Mouse (Mus musculus) limb, embryonic 14.5 days (tissue): ENCODE results near the gene Blcap. TPM values are rescaled to one million over a fixed set of nuclear protein-coding genes. Genes with fewer than 3 reads are reported as not detected.
A peak's percentile ranks its signal among the peaks of the same experiment; 100 is the strongest.

Source experiments
- ATAC-seq: fragments of 200-750 bp; cut with Nextera tagmentation; 2 replicates; pipeline ENCODE4 v1.8.0; 2017; ENCODE audit warnings: low read depth, moderate number of reproducible peaks, moderate TSS enrichment; ENCODE audit not compliant: low FRiP score
- DNase-seq: peaks from one replicate; pipeline ENCODE4 v3.0.0-alpha.2; 2015; ENCODE audit warnings: low spot score
- H3K27ac ChIP-seq: fragments of 300-500 bp; sonication (generic); replicated peaks from 2 replicates; pipeline ENCODE4 v1.5.1; 2014; ENCODE audit warnings: low read depth, mild to moderate bottlenecking, low read length, moderate library complexity, mixed read lengths
- H3K27me3 ChIP-seq: fragments of 300-500 bp; sonication (generic); 2 replicates; pipeline ENCODE4 v1.6.1; 2014; ENCODE audit warnings: low read length, mixed read lengths; ENCODE audit not compliant: control insufficient read depth, insufficient read depth
- H3K36me3 ChIP-seq: fragments of 300-500 bp; sonication (generic); 2 replicates; pipeline ENCODE4 v1.6.1; 2014; ENCODE audit warnings: mild to moderate bottlenecking, low read length, moderate library complexity, mixed read lengths; ENCODE audit not compliant: control insufficient read depth, insufficient read depth
- H3K4me1 ChIP-seq: fragments of 300-500 bp; sonication (generic); 2 replicates; pipeline ENCODE4 v1.6.1; 2014; ENCODE audit warnings: antibody characterized with exemption, low read length, mixed read lengths; ENCODE audit not compliant: control insufficient read depth, insufficient read depth
- H3K4me2 ChIP-seq: fragments of 300-500 bp; sonication (generic); replicated peaks from 2 replicates; pipeline ENCODE4 v1.6.1; 2014; ENCODE audit warnings: low read depth, mild to moderate bottlenecking, low read length, moderate library complexity; ENCODE audit not compliant: severe bottlenecking
- H3K4me3 ChIP-seq: fragments of 300-500 bp; sonication (generic); replicated peaks from 2 replicates; pipeline ENCODE4 v1.5.1; 2014; ENCODE audit warnings: low read length
- H3K9ac ChIP-seq: fragments of 300-500 bp; sonication (generic); 2 replicates; pipeline ENCODE4 v1.6.1; 2014; ENCODE audit warnings: mild to moderate bottlenecking, low read depth, low read length, moderate library complexity; ENCODE audit not compliant: severe bottlenecking
- H3K9me3 ChIP-seq: fragments of 300-500 bp; sonication (generic); 2 replicates; pipeline ENCODE4 v1.6.1; 2016; ENCODE audit warnings: low read length; ENCODE audit not compliant: control insufficient read depth
- POLR2A ChIP-seq: fragments of 200-500 bp; IDR thresholded peaks from 2 replicates; pipeline ENCODE4 v1.8.0; 2012; ENCODE audit warnings: inconsistent platforms, mild to moderate bottlenecking, moderate library complexity, borderline replicate concordance; ENCODE audit not compliant: insufficient read depth, insufficient read length; ENCODE audit errors: extremely low read depth
- WGBS: fragments of 180-500 bp; shearing (Covaris S2); extraction: QIAGEN DNeasy Blood & Tissue Kit; methylation state at CpG from one replicate; pipeline ENCODE4 v1.1.7; 2014; 5-methylcytosine and 5-hydroxymethylcytosine counted together
- polyA plus RNA-seq, 2 experiments: library from polyadenylated mRNA; depleted of rRNA in 1 of 2; stranded (reverse) in 1 of 2; unstranded in 1 of 2; fragments of >200 nt; fragmentation: Nextera tagmentation in 1 of 2; extraction: Ambion mirVana in 1 of 2; gene quantifications; 2 replicates each; pipeline versions ENCODE4 v1.2.1 to v1.2.3; 2012 to 2014

Gene Blcap
- polyA plus RNA-seq, 2 experiments, result 60.3 to 65.4 TPM

DNA sequence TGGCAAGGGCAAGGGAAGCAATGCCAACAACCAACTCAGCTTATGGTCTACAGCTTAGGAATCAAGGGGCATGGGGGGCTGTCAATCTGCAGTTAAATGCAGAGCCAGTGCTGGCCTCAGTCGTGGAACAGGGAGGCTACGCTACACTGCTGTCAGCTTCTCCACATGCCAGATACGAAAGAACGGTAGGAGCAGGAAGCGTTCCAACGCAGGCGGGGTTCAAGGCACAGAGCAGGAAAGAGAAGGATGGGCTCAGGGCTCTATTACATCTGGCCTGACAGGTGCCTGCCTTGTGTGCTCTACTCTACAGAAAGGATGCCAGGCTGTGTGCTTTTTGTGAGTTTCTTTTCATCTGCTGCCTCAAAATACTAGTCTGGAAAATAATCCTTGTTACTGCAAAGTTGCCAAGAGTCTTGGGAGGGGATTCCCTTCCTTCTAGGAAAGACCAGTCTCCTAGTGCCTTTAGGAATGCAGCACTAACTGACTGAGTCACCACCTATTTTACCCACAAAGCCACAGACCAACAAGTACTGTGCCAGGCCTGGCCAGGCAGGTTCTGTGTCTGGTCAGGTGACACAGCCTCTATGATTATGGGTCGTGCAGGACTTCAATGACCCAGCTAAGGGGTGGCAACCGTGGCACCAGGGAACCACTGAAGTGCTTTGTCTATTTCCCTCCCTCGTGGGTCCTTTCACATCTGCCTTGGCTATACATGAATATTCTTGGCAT lies 18.8 kb downstream of the Blcap start:
- H3K27ac ChIP-seq, result no peak overlapping the region
- H3K9me3 ChIP-seq, result 0 out of 2 replicates have a peak, but pooled peaks cover 4% of the 10 kb centered on the region
- no peak for ATAC-seq
- no peak overlapping the region for H3K4me2 ChIP-seq
- TF ChIP-seq POLR2A, result no peak
- no peaks in the 10 kb centered on the region for H3K27me3 ChIP-seq
- H3K9ac ChIP-seq, result no peak overlapping the region
- DNase-seq, result peak; percentile 41
- peaks cover 25% of the 10 kb centered on the region for H3K36me3 ChIP-seq
- 52% methylated on average over 10 of the region's 10 CpGs for WGBS
- no peak overlapping the region for H3K4me3 ChIP-seq
- H3K4me1 ChIP-seq, result peaks cover 41% of the 10 kb centered on the region

GRCm38 (mm10) chr2:157550292-157550691 lies 20.8 kb downstream of the Blcap start:
- no peak overlapping the region for H3K9ac ChIP-seq
- no peak overlapping the region for H3K27ac ChIP-seq
- DNase-seq (no peak), ATAC-seq (no peak)
- H3K9me3 ChIP-seq, result no peaks in the 10 kb centered on the region
- peaks cover 21% of the 10 kb centered on the region for H3K36me3 ChIP-seq
- H3K4me1 ChIP-seq, result peaks cover 25% of the 10 kb centered on the region
- no peak overlapping the region for H3K4me2 ChIP-seq
- 86% methylated on average over 4 of the region's 4 CpGs for WGBS
- TF ChIP-seq POLR2A, result no peak
- H3K4me3 ChIP-seq, result no peak overlapping the region
- no peaks in the 10 kb centered on the region for H3K27me3 ChIP-seq

DNA sequence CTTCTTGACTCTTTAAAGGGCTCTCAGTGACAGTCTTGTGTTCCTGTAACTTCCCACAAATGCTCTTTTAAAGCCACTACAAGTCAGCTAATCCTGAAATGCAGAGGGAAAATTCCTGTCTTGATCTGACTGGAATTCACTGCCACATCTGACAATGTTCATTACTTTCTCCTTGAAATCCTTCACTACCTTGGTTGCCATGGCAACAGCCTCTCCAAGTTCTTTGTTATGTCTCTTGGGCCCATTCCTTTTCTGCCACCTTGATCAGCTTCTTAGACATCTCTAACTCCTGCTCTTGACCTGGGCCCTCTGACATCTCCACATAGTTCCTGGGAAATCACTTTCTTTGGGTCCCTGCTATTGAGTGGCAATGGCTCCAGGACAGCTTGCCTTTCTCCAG lies 24.4 kb downstream of the Blcap start:
- peaks cover 33% of the 10 kb centered on the region for H3K36me3 ChIP-seq
- TF ChIP-seq POLR2A, result no peak
- no peak for ATAC-seq
- no peak overlapping the region for H3K9ac ChIP-seq
- H3K27ac ChIP-seq, result no peak overlapping the region
- no peak overlapping the region for H3K4me2 ChIP-seq
- no peaks in the 10 kb centered on the region for H3K9me3 ChIP-seq
- DNase-seq, result no peak
- no peak overlapping the region for H3K4me3 ChIP-seq
- H3K27me3 ChIP-seq, result no peaks in the 10 kb centered on the region
- peaks cover 1% of the 10 kb centered on the region; the same call in 1 of the 2 replicates for H3K4me1 ChIP-seq

GRCm38 (mm10) chr2:157544333-157544888 lies 26.7 kb downstream of the Blcap start:
- Histone ChIP-seq H3K27me3 (no peaks in the 10 kb centered on the region), H3K4me2 (no peak overlapping the region), H3K9ac (no peak overlapping the region), H3K4me3 (no peak overlapping the region), H3K4me1 (peaks cover 19% of the 10 kb centered on the region), H3K36me3 (peaks cover 32% of the 10 kb centered on the region), H3K27ac (no peak overlapping the region), H3K9me3 (no peaks in the 10 kb centered on the region)
- DNase-seq, result no peak
- ATAC-seq, result no peak
- TF ChIP-seq POLR2A, result no peak
- 55% methylated on average over 9 of the region's 9 CpGs for WGBS

- no peak overlapping the region for H3K4me2 ChIP-seq
- no peak for TF ChIP-seq POLR2A
- peaks cover 17% of the 10 kb centered on the region for H3K36me3 ChIP-seq
- H3K27ac ChIP-seq, result no peak overlapping the region
- H3K4me3 ChIP-seq, result no peak overlapping the region
- no peaks in the 10 kb centered on the region for H3K27me3 ChIP-seq
- DNase-seq (no peak), ATAC-seq (no peak)
- WGBS, result 67% methylated on average over 4 of the region's 4 CpGs
- H3K4me1 ChIP-seq, result peaks cover 19% of the 10 kb centered on the region
- no peak overlapping the region for H3K9ac ChIP-seq
- H3K9me3 ChIP-seq, result no peaks in the 10 kb centered on the region
Measured at GRCm38 (mm10) chr2:157542415-157542814, 28.7 kb downstream of the Blcap start.

DNA sequence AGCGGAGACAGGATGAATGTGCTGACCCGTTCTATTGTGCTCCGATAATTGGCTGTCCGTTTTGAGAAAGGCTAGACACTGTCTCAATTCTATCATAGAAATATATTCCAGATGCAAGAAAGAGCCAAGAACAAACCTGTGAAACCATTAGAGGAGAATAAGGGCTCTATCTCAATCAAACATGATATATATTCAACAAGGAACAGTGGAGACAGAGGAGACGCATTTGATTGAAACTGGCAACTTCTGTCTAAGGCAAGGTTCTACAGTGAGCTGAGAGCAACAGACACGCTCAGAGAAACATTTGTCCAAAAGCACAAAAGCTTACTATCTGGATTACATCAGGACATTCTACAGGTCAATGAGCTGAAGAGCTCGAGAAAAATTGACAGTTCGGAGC lies 29.4 kb downstream of the Blcap start:
- TF ChIP-seq POLR2A, result no peak
- Histone ChIP-seq H3K4me3 (no peak overlapping the region), H3K9me3 (no peaks in the 10 kb centered on the region), H3K27ac (no peak overlapping the region), H3K27me3 (no peaks in the 10 kb centered on the region), H3K4me1 (peaks cover 23% of the 10 kb centered on the region), H3K9ac (no peak overlapping the region), H3K4me2 (no peak overlapping the region), H3K36me3 (peaks cover 15% of the 10 kb centered on the region)
- ATAC-seq, result no peak
- no peak for DNase-seq
- WGBS, result 65% methylated on average over 8 of the region's 8 CpGs
